Mouse (Mus musculus): ENCODE data around the gene Efcab5. TPM values are rescaled to one million over a fixed set of nuclear protein-coding genes. Genes with fewer than 3 reads are reported as not detected.
A peak's percentile ranks its signal among the peaks of the same experiment; 100 is the strongest.
"Not testable (repeated sequence)": the region's sequence is repeated elsewhere in the genome, so short reads cannot be mapped to it uniquely, and the experiment has no call there.

Efcab5 gene
- total RNA-seq, 2 experiments from 2014 or later: 0.36 to 0.66 TPM

GRCm38 (mm10) chr11:77174531-77174930, 14.2 kb downstream of the Efcab5 start:
- no peak for DNase-seq

GRCm38 (mm10) chr11:77173731-77174130, 15.0 kb downstream of the Efcab5 start:
- no peak for DNase-seq

DNA sequence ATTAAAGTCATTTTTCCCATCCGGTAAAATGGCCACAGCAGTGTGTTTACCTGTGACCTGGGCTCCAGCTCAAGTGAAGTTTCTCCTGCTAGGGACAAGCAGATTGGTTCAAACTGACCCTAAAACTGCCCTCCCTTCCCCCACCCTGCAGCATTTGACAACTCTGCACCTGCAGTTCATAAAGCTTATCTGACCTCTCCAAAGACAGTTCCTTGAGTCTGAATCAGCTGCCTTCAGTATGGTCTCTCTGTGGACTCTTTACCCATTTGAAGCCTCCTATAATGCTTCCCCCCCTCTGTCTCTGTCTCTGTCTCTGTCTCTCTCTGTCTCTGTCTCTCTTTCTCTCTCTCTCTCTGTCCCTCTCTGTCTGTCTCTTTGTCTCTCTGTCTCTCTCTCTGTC, 28.0 kb downstream of the Efcab5 start:
- no peak for DNase-seq

DNA sequence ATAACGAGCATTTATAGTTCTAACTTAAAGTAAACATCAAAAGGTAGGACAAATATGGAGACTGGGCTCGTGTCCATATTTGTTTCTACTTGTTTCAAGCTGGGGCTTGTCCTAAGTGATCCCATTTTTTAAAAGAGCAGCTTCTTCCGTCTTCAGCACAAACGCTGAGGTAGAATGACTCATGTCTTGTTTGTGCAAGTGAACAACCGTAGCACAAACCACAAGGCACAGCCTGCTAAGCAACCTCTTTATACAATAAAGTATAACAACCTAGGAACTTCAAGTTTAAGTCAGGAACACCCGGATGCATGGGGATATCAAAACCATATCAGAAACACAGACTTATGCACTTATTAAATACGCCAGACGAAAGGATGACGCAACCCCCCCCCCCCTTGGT, 28.4 kb downstream of the Efcab5 start:
- no peak for DNase-seq

DNA sequence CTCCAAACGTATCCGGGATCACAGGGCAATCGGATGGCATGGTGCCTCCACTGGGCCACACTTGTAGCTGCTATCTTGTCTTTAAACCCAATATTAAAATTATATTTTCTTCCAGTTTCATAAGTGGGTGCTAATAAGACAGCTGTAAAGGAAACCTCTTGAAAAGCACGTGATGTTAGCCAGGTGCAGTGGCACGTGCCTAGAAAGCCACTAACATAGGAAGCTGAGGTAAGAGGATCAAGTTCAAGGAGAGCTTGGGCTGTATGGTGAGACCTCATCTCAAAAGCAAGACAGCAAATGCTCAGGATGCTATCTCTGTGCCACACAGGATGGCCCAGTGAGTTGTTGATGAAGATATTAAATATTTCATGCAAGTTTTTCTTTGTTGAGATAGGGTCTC, 34.6 kb downstream of the Efcab5 start:
- DNase-seq: no peak

DNA sequence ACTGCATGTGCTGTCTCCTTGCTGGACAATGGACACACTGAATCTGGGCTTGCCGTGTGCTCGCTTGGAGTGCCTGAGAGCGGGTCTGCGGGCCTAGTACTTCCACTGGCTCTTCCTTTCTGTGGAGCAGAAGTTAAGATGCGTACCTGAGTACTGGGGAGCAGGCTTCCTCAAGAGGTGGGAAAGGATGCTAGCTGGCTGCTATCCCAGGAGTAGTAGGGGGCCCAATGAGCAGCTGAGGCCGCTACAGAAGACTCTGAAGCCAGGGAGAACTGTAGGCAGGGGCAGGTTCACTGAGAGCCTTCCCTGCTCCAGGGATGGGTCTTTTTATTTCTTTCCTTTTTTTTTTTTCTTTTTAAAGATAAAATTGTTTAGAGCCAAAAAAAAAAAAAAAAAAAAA, 38.0 kb downstream of the Efcab5 start:
- no peak for DNase-seq

DNA sequence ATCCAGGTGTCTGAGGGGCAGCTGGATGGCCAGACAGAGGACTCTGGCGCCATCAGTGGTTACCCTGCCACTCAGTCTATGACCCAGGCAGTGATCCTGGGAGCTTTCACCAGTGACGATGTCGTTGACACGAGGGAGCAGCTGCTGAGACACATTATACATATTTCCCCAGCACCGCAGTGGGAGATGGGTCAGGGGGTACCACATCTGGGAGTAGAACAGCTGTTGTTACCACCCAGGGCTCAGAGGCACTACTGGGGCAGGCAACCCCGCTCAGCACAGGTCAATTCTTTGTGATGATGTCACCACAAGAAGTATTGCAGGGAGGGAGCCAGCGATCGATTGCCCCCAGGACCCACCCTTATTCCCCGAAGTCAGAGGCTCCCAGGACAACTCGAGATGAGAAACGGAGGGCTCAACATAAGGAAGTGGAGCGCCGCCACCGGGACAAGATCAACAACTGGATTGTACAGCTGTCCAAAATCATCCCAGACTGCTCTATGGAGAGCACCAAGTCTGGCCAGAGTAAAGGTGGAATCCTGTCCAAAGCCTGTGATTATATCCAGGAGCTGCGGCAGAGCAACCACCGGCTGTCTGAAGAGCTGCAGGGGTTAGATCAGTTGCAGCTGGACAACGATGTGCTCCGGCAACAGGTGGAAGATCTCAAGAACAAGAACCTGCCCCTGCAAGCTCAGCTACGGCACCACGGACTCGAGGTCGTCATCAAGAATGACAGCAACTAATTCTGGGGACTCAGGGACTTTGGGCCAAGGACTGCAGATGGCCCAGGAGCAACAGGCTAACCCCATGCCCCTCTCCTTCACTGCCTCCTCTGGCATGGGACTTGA, 38.8 kb downstream of the Efcab5 start:
- DNase-seq: not testable (repeated sequence)

DNA sequence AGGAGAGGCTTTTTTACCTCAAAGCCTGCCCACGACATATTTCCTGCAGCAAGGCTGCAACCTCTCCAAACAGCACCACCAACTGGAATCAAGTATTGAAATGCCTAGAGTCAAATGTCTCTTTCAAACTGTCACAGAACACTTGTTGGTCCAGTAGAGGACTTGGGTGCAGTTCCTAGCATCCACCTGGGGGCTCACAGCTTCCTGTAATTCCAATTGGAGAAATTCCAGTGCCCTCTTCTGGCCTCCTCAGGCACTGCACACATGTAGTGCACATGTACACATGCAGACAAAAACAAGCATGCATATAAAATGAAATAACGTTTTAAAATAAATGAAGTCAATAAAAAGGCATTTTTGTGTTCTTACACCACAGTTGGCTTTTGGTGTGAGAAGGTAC, 40.0 kb downstream of the Efcab5 start:
- no peak for DNase-seq

DNA sequence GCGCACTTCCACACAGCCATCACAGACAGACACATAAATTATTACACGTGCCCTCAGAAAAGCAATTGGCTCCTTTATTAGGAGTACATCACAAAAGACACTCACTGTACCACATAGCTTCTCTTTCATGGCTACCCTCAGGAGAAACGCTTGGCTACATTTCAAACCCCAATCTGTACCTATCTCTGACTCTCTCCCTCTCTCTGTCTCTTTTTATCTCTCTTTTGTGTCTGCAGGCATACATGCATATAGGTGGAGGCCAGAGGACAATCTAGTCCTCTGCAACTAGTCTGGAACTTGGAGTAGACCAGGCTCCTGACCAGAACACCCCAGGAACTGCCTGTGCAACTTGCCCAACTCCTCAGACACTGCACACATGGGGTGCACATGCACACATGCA, 41.0 kb downstream of the Efcab5 start:
- no peak for DNase-seq

GRCm38 (mm10) chr11:77145423-77145822, 43.3 kb downstream of the Efcab5 start:
- no peak for DNase-seq

GRCm38 (mm10) chr11:77141938-77142337, 46.8 kb downstream of the Efcab5 start:
- DNase-seq: no peak

DNA sequence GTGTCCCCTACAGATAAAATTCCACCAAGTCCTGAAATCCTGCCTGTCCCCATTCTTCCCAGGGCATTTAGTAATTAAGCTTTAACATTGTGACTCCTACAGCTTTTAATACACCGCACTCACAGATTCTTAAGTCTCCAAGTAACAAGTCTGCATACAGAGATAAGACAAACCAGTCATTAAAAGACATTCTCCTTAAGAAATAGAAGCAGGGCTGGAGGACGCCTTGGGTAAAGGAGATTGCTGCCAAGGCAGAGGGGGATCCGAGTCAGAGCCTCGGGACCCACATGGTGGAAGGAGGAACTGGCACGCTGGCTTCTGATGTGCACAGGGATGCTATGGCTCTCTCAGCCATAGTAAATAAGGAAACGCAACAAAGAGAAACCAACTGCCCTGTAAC, 48.8 kb downstream of the Efcab5 start:
- no peak for DNase-seq

GRCm38 (mm10) chr11:77133450-77133849, 55.3 kb downstream of the Efcab5 start:
- DNase-seq: no peak

DNA sequence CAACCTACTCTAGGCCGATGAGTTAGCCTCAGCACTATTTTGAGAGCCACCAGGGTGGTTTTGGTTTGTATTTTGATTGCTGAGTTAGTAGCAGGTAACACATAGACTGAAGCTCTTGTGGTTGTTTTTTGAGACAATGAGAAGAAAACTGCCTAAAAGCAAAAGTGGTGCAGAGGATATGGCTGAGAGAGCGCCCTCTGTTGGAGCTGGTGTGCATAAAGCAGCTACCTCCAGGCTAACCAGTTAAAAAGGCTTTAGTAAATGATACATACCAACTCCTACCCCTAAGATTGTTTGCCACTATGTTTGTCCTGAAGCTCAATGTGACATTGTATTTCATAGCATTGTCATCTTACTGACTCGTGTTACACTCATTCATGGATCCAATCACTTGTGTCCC, 56.2 kb downstream of the Efcab5 start:
- DNase-seq: peak; percentile 27 to 61

DNA sequence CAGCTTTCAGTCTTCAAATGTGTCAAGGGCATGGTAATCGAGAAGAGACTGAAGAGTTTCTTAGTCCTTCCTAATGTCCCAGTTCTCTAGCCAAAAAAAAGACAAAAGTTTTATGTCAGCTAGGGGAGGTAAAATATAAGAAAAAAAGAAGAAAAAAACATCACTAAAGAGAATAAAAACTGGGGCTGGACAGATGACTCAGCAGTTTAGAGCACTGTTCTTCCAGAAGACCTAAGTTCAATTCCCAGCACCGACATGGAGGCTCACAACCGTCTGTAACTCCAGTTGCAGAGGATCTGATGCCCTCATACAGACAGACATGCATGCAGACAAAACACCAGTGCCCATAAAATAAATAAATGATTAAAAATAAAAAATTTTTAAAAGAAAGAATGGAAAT, 60.2 kb downstream of the Efcab5 start:
- DNase-seq: no peak

DNA sequence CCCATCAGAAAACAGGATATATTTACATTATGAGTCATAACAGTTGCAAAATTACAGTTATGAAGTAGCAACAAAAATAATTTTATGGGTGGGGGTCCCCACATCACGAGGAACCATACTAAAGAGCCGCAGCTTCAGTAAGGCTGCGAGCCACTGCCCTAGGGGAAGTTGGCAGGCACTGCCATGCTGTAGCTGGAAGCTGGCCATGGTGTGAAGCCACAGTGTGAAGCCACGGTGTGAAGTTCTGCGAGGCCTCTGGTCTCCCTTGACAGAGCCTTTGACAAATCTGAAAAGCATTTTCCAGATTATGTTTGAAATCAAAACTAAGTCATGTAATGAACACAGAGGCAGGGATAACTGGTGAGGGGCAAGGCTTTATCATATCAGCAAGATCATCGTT, 77.6 kb downstream of the Efcab5 start:
- DNase-seq: no peak

DNA sequence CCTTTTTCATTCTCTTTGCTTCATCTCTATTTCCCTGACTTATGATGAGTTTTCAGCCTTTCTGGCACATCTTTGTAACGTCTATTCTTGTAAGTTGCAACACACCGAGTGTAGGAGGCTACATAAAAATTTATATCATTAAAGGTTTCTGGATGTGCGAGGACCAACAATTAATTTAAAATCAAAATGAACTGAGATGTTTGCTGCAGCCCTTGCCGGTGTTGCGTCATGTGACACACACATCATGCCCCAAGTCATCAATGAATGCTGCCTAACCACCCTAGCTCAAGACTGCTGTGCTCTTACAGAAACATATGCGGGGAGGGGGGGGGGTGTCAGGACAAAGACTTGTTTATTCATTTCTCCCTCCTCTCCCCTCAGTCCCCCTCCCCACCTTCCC, 80.3 kb downstream of the Efcab5 start:
- no peak for DNase-seq

DNA sequence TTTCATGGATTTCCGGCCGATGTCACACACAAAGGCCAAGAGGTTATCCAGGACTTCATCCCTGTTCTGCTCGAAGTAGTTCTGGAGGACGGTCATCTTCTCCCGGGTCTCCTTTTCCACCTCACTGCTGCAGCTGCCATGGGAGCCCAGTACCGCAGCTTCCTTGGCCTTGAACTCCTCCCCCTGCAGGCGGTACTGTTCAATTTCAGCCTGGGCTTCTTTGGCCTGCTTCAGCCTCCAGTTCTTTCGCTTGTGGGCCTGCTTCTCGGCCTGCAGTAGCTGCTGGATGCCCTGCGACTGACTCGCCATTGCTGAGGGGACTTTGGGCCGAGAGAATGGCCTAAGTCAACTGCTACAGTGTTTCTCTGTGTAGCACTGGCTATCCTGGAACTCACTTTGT, 80.9 kb downstream of the Efcab5 start:
- DNase-seq: not testable (repeated sequence)

- no peak for DNase-seq
Measured at GRCm38 (mm10) chr11:77106961-77107360, 81.8 kb downstream of the Efcab5 start.

DNA sequence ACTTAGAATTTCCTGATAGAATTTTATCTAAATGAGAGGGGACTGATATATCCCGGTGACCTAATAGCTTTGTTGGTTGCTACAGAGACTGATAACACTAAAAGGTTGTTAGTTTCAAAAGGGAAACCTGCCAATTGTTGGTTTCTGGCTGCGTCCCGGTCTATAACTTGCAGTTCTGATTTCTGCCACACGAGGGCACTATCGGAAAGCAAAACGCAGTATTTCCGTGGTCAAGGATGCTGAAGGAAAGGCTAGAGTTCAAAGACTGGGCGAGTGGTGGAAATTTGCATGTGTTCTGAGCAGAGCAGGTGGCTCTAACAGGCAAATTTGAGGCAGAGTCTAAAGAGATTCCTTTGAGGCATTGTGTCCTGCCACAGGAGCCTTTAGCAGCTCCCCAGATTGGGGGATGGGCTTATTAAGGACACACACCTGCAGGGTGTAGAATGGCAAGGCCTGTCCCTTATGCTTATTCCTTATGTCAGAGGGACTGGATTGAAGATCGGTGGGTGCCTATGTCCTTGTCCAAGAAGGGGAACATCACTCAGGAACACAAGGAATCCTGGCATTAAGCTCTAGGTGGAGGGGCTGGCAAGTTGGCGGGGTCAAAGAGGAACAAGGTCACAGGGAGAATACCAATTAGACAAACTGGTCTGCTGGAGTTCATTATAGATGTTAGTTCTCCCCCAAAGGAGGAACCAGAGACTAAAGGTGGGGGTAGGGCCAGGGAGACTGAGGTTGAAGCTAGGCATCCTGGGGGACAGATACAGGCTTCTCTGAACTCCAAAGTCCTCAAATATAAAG, 88.4 kb downstream of the Efcab5 start:
- DNase-seq: peak; percentile 79 to 80

DNA sequence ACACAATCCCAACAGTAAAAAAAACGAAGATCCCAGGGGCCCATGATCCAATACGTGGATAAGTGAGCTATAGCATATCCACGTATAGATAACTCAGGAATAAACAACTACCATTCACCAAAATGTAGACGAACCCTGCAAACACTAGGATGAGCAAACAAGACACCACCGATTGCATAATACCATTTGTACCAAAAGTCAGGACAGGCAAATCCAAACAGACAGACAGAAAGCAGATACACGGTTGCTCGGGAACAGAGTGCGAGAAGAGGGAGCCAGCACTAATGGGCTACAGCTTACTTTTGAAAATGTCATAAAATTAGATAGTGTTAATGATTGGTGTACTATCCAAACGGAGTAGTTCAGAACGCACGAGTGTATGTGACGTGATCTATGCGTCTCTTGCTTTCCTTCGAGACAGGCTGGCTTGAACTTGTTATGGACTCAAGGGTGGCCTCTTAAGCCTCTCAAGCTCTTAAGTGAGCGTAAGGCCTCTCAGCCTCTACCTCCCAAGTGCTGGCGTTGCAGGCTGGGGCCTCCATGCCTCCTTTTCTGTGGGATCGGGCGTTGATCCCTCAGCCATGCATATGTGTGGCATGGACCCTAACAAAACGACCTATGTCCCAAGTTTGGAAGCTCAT, 90.3 kb downstream of the Efcab5 start:
- DNase-seq: no peak

DNA sequence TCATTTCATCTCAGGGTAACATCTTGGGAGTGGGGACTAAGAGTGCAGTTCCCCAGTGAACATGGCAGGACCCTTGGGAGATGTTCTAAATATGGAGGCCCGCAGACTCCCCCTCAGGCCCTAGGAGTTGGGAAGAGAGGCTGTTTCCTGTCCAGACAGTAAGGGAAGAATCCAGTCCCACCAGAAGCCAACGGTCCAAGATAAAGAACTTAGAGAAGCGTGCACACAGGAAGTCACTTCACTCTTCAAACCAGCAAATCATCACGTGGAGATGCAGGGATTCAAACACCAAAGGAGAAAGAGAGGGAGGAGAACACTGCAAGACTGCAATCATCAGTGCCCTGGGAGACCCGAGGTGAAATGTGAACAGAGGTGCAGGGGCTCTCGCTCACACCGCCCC, 91.8 kb downstream of the Efcab5 start:
- DNase-seq: no peak

DNA sequence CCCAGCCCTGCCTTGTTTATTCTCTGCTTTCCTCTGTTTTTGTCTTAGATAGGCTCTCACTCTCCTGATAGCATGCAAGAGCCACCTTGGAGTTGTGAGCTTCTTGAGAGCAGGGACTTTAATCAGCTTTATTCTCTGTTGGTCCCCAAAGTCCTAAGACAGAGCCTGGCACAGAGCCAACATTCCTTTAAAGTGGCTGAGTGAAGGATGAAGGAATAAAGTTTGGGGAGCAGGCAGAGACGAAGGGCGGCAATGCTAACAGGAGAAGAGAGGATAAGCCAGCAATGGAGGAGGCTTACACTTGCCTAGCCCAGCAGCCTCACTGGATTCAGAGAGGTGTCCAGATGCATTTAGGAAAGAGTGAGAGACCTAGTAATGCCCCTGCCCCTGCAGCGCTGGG, 92.2 kb downstream of the Efcab5 start:
- DNase-seq: no peak
